Mouse (Mus musculus) kidney, adult 2 months (tissue): ENCODE results near the gene Lsp1.

Experiments
- CTCF ChIP-seq: fragments of 200-500 bp; conservative IDR thresholded peaks from 2 replicates; pipeline ENCODE4 v1.5.1; 2011; ENCODE audit warnings: low read depth, mild to moderate bottlenecking, control low read depth, low read length, moderate library complexity, mixed read lengths; ENCODE audit not compliant: insufficient read depth, insufficient read length
- POLR2A ChIP-seq: fragments of 200-500 bp; IDR thresholded peaks from one replicate; pipeline ENCODE4 v1.6.1; 2011; ENCODE audit warnings: low read depth, low read length, control low read depth

GRCm38 (mm10) chr7:142520331-142520730 is 59.7 kb downstream of the Lsp1 start:
- TF ChIP-seq CTCF (no peak), POLR2A (no peak)
